Mouse (Mus musculus): ENCODE measurements at regions not wholly inside any gene's neighbourhood (a gene's known extent, or its start where the extent isn't known, plus 50 kb on each side); places are given as distances from the start of the nearest gene placed in this dataset.
A peak's percentile ranks its signal among the peaks of the same experiment; 100 is the strongest.

GRCm38 (mm10) chr4:54391536-54392208, 553.2 kb upstream of the Zfp462 start:
- no peak for ATAC-seq (replicated peaks; ENCODE audit: insufficient number of reproducible peaks, low FRiP score, low TSS enrichment, poor library complexity, severe bottlenecking)

DNA sequence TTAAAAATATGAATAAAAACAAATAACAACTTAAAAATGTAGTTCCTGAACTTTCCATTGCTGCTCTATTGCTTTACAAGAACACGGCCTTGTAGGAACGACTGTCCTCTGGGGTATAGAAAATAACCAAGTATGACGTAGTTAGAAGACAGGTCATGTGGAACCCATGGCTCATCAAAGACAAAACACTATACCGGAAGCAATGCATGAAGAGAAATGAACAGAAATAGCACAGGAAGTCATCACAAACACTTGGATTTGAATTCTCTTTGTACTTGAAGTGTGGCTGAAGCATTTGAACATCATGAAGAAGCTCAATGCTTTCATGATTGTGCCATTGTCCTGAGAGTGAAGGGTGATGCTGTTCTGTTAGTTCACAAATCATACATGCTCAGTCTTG, 538.7 kb upstream of the Zfp462 start:
- no peak for ATAC-seq (replicated peaks; ENCODE audit: insufficient number of reproducible peaks, low FRiP score, low TSS enrichment, poor library complexity, severe bottlenecking)

- ATAC-seq (replicated peaks; ENCODE audit: insufficient number of reproducible peaks, low FRiP score, low TSS enrichment, poor library complexity, severe bottlenecking): no peak
Observed at GRCm38 (mm10) chr4:54407930-54408329, 536.9 kb upstream of the Zfp462 start.

GRCm38 (mm10) chr4:54430789-54431188, 514.1 kb upstream of the Zfp462 start:
- no peak; the same call in 1 of the 2 replicates for ATAC-seq (replicated peaks; ENCODE audit: insufficient number of reproducible peaks, low FRiP score, low TSS enrichment, poor library complexity, severe bottlenecking)

DNA sequence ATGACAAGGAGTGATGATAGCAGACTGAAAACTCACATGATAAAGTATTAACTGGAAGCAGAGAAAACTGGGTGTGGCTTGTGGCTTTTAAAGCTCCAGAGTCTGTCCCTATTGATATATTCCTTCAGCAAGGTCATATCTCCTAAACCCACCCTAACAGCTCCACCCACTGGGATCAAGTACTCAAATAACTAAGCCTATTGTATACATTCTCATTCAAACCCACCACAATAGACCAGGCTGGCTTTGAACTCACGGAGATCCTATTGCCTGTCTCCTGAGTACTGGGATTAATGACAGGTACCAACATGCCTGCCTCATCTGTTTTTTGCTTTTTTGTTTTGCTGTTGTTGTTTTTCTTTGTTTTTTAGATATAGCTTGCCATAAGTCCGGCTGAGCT, 484.3 kb upstream of the Zfp462 start:
- ATAC-seq (replicated peaks; ENCODE audit: insufficient number of reproducible peaks, low FRiP score, low TSS enrichment, poor library complexity, severe bottlenecking): no peak

DNA sequence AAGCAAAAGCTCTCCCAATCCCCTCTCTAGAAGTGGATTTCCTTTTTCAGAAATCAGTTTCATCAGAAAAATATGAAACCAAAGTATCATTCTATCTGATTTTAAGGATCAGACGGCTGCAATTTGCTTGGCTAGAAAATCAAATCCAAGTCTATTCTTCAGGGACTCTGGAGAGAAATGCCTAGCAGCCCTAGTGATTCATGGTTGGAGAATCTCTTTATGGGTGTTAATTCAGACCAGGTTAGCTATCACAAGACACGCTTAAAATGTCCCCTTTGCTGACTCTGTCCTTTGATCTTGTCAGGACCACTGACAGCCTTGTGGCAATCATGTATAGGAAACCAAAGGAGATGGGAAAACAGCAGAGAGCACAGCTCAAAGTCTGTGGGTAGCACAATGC, 475.7 kb upstream of the Zfp462 start:
- ATAC-seq (replicated peaks; ENCODE audit: insufficient number of reproducible peaks, low FRiP score, low TSS enrichment, poor library complexity, severe bottlenecking): no peak

- no peak for ATAC-seq (replicated peaks; ENCODE audit: insufficient number of reproducible peaks, low FRiP score, low TSS enrichment, poor library complexity, severe bottlenecking)
Observed at GRCm38 (mm10) chr4:54470022-54471008, 474.5 kb upstream of the Zfp462 start.

DNA sequence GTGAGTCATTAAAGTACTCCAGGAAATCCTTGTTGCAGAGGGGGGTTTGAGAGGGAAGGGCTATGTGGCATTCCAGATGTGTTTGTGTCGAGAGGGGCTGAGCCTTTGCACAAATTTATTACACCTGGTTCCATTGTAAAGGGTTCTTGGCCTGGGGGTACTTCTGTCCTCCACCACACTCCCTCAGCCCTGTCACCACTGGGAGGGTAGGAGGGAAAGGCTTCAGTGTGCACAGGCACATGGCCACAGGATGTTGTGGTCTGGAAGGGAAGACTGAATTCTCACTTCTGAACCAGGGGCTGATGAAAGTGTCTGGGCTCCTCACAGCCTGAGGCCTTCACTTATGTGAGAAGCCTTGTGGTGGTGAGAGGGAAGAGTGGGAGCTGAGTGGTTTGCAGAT, 473.8 kb upstream of the Zfp462 start:
- no peak for ATAC-seq (replicated peaks; ENCODE audit: insufficient number of reproducible peaks, low FRiP score, low TSS enrichment, poor library complexity, severe bottlenecking)

DNA sequence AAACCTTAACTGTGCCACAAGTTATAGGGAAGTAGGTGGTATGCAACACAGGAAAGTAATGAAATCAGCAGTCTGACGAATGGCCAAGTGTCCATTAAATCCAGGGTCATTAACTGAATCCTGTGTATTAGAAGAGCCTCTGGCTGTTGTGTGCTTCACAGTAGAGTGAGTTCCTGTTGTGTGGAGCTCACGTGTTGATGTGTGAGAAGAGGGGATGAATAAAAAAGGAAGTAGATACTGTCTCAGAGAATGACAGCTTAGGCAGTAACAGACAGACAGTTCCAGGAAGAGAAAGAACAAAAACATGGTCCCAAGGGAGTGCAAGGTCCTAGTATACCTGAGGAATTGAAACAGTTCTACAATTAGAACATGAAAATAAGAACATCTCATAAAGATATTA, 463.1 kb upstream of the Zfp462 start:
- peak; percentile 35 for ATAC-seq (replicated peaks; ENCODE audit: insufficient number of reproducible peaks, low FRiP score, low TSS enrichment, poor library complexity, severe bottlenecking)

- no peak for ATAC-seq (replicated peaks; ENCODE audit: insufficient number of reproducible peaks, low FRiP score, low TSS enrichment, poor library complexity, severe bottlenecking)
Observed at GRCm38 (mm10) chr4:54493074-54493473, 451.8 kb upstream of the Zfp462 start.

GRCm38 (mm10) chr4:54497312-54497994, 447.4 kb upstream of the Zfp462 start:
- peak; percentile 70; the same call in 1 of the 2 replicates for ATAC-seq (replicated peaks; ENCODE audit: insufficient number of reproducible peaks, low FRiP score, low TSS enrichment, poor library complexity, severe bottlenecking)

GRCm38 (mm10) chr4:54515934-54516333, 428.9 kb upstream of the Zfp462 start:
- ATAC-seq (replicated peaks; ENCODE audit: insufficient number of reproducible peaks, low FRiP score, low TSS enrichment, poor library complexity, severe bottlenecking): no peak

DNA sequence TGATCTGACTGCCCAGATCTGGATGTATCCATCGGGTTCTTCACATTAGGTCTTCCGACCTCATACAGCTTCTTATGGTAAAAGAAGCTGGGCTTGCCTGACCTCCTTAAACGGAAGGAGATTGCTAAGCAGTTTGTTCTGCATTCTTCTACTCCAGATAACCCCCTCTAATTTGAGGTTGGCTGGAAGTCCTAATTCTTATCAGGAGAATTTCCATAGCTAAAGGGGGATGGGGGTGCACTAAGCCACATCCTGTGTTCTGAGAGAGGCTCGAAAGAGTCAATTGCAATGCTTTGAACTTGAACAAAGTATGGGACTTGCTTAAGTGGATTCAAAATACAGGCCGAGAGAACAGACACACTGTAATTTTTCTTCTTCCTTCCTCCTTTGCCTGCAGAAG, 421.6 kb upstream of the Zfp462 start:
- ATAC-seq (replicated peaks; ENCODE audit: insufficient number of reproducible peaks, low FRiP score, low TSS enrichment, poor library complexity, severe bottlenecking): no peak

- no peak for ATAC-seq (replicated peaks; ENCODE audit: insufficient number of reproducible peaks, low FRiP score, low TSS enrichment, poor library complexity, severe bottlenecking)
Observed at GRCm38 (mm10) chr4:54526003-54526586, 418.8 kb upstream of the Zfp462 start.

- peak; percentile 95 for ATAC-seq (replicated peaks; ENCODE audit: insufficient number of reproducible peaks, low FRiP score, low TSS enrichment, poor library complexity, severe bottlenecking)
Observed at GRCm38 (mm10) chr4:54527660-54528059, 417.2 kb upstream of the Zfp462 start.

GRCm38 (mm10) chr4:54531739-54532138, 413.1 kb upstream of the Zfp462 start:
- no peak for ATAC-seq (replicated peaks; ENCODE audit: insufficient number of reproducible peaks, low FRiP score, low TSS enrichment, poor library complexity, severe bottlenecking)

- no peak for ATAC-seq (replicated peaks; ENCODE audit: insufficient number of reproducible peaks, low FRiP score, low TSS enrichment, poor library complexity, severe bottlenecking)
Observed at GRCm38 (mm10) chr4:54533846-54534245, 411.0 kb upstream of the Zfp462 start.

GRCm38 (mm10) chr4:54552864-54553618, 391.8 kb upstream of the Zfp462 start:
- no peak for ATAC-seq (replicated peaks; ENCODE audit: insufficient number of reproducible peaks, low FRiP score, low TSS enrichment, poor library complexity, severe bottlenecking)
